Mouse (Mus musculus) liver, embryonic 11.5 days (tissue): Measurements from ENCODE around the gene Gm10300. TPM values are rescaled to one million over a fixed set of nuclear protein-coding genes. Genes with fewer than 3 reads are reported as not detected.

Experiments used
- ATAC-seq: fragments of 200-750 bp; cut with Nextera tagmentation; replicated peaks from 2 replicates; pipeline ENCODE4 v1.8.0; 2017; ENCODE audit warnings: moderate number of reproducible peaks, mild to moderate bottlenecking, moderate TSS enrichment, moderate library complexity; ENCODE audit not compliant: low FRiP score
- DNase-seq: peaks from one replicate; pipeline ENCODE4 v3.0.0-alpha.2; 2017; ENCODE audit warnings: low spot score
- H3K27ac ChIP-seq: fragments of 300-500 bp; sonication (generic); 2 replicates; pipeline ENCODE4 v1.5.1; 2014; ENCODE audit warnings: mild to moderate bottlenecking, low read depth, low read length, control low read depth
- H3K27me3 ChIP-seq: fragments of 300-500 bp; sonication (generic); replicated peaks from 2 replicates; pipeline ENCODE4 v1.6.1; 2014; ENCODE audit warnings: low read length, mixed read lengths; ENCODE audit not compliant: control insufficient read depth, insufficient read depth
- H3K36me3 ChIP-seq: fragments of 300-500 bp; sonication (generic); 2 replicates; pipeline ENCODE4 v1.6.1; 2014; ENCODE audit warnings: mild to moderate bottlenecking, low read length, moderate library complexity, mixed read lengths; ENCODE audit not compliant: control insufficient read depth, insufficient read depth
- H3K4me1 ChIP-seq: fragments of 300-500 bp; sonication (generic); replicated peaks from 2 replicates; pipeline ENCODE4 v1.6.1; 2014; ENCODE audit warnings: low read length, mixed read lengths; ENCODE audit not compliant: control insufficient read depth, insufficient read depth
- H3K4me2 ChIP-seq: fragments of 300-500 bp; sonication (generic); 2 replicates; pipeline ENCODE4 v1.6.1; 2014; ENCODE audit warnings: mild to moderate bottlenecking, control low read depth, moderate library complexity
- H3K4me3 ChIP-seq: fragments of 300-500 bp; sonication (generic); 2 replicates; pipeline ENCODE4 v1.5.1; 2014; ENCODE audit warnings: low read depth, low read length, control low read depth
- H3K9ac ChIP-seq: fragments of 300-500 bp; sonication (generic); 2 replicates; pipeline ENCODE4 v1.6.1; 2014; ENCODE audit warnings: low read depth, low read length, control low read depth
- H3K9me3 ChIP-seq: fragments of 300-500 bp; sonication (generic); 2 replicates; pipeline ENCODE4 v1.6.1; 2016; ENCODE audit warnings: low read length, inconsistent platforms, mixed read lengths; ENCODE audit not compliant: control insufficient read depth
- WGBS: fragments of 180-500 bp; shearing (Covaris S2); extraction: QIAGEN DNeasy Blood & Tissue Kit; methylation state at CpG from one replicate; pipeline ENCODE4 v1.1.7; 2014; 5-methylcytosine and 5-hydroxymethylcytosine counted together
- polyA plus RNA-seq: library from polyadenylated mRNA; unstranded; fragments of >200 nt; fragmentation: Nextera tagmentation; extraction: Ambion mirVana; gene quantifications from 2 replicates; pipeline ENCODE4 v1.2.1, GENCODE M21; 2014

The Gm10300 gene
- polyA plus RNA-seq, 1 experiment from 2014 or later, result 0.11 TPM

DNA sequence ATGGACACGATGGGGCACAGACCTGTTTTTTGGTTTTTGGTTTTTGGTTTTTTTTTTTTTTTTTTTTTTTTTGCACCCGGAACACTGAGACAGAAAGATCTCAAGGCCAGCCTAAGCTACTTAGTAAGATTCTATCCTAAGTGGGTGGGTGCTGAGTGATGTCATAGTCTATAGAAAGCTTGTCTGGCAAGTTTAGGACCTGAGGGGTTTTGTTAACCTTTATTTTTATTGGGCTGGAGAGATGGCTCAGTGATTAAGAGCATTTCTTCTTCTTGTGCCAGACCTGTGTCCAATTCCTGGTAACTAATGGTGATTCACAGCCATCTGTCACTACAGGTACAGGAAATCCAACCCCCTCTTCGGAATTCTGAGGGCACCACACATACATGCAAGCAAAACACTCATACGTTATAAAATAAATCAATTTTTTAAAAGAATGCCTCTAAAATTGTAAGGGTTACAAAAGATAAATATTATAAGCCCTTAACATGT lies 6.0 kb downstream of the Gm10300 start:
- 62% methylated on average over 4 of the region's 4 CpGs for WGBS
- H3K4me1 ChIP-seq, result peaks cover 26% of the 10 kb centered on the region
- H3K9me3 ChIP-seq, result no peaks in the 10 kb centered on the region
- no peaks in the 10 kb centered on the region for H3K27me3 ChIP-seq
- no peak overlapping the region for H3K9ac ChIP-seq
- DNase-seq (no peak), ATAC-seq (no peak)
- H3K27ac ChIP-seq, result no peak overlapping the region
- no peaks in the 10 kb centered on the region for H3K36me3 ChIP-seq
- H3K4me2 ChIP-seq, result no peak overlapping the region
- no peak overlapping the region for H3K4me3 ChIP-seq

DNA sequence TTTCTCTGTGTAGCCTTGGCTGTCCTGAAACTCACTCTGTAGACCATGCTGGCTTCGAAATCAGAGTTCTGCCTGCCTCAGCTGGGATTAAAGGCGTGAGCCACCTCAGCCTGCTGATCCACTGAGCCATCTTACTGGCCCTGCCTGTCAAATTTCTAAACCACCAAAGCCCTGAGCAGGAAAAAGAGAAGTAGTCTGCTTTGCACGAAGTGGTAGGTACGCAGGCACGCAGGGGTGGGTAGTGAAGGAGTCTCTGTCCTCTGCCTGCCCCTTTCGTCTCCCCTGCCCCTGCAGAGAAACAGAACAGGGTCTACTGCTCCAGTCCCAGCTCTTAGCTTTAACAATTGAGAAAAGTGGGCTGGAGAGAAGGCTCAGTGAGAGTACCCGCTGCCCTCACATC lies 10.6 kb downstream of the Gm10300 start:
- no peaks in the 10 kb centered on the region for H3K4me1 ChIP-seq
- WGBS, result 62% methylated on average over 7 of the region's 7 CpGs
- ATAC-seq, result no peak
- H3K9ac ChIP-seq, result no peak overlapping the region
- no peak overlapping the region for H3K27ac ChIP-seq
- H3K9me3 ChIP-seq, result no peaks in the 10 kb centered on the region
- no peak overlapping the region for H3K4me2 ChIP-seq
- no peak overlapping the region for H3K4me3 ChIP-seq
- H3K27me3 ChIP-seq, result no peaks in the 10 kb centered on the region
- no peak for DNase-seq
- no peaks in the 10 kb centered on the region for H3K36me3 ChIP-seq

DNA sequence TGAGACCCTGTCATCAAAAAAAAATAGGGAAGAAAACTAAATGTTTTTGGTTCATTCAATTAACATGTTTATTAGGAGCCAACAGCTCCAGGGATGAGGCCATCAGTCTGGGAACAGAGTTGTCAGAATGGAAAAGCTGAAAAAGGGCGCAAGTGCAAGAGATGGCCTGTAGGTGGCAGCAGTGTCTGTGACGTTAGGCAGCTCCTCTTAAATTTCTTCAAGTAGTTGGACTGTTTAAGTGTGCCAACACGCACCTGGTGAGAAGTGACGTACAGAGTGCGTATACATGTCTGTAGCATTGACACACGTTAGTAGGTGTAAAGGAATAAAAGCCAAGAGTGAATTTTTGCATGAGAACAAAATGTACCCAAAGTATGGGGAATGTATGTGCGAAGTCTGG lies 14.4 kb downstream of the Gm10300 start:
- Histone ChIP-seq H3K9ac (no peak overlapping the region), H3K4me3 (no peak overlapping the region), H3K4me2 (no peak overlapping the region), H3K36me3 (no peaks in the 10 kb centered on the region), H3K27me3 (no peaks in the 10 kb centered on the region), H3K4me1 (no peaks in the 10 kb centered on the region), H3K9me3 (no peaks in the 10 kb centered on the region), H3K27ac (no peak overlapping the region)
- DNase-seq, result no peak
- 21% methylated on average over 7 of the region's 7 CpGs for WGBS
- no peak for ATAC-seq

DNA sequence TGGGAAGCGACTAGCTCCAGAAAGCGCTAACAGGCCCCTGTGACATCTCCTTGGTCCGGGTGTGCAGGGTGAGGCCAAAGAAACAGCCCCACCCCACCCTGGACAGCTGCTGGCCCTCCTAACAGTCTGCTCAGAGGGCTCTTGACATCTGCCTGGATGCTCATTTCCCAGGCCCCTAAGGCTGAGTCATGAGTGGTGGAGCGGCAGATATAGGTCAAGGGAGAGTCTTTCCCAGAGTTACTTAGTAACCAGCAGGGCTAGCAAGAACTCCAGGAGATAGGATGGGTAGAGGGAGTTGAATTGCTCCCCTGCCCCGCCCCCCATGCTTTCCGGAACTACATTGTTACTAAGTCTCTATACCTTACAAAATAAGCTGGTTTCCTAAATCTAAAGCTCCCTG lies 18.6 kb downstream of the Gm10300 start:
- 69% methylated on average over 6 of the region's 6 CpGs for whole genome bisulfite sequencing
- H3K4me3 ChIP-seq, result no peak overlapping the region

DNA sequence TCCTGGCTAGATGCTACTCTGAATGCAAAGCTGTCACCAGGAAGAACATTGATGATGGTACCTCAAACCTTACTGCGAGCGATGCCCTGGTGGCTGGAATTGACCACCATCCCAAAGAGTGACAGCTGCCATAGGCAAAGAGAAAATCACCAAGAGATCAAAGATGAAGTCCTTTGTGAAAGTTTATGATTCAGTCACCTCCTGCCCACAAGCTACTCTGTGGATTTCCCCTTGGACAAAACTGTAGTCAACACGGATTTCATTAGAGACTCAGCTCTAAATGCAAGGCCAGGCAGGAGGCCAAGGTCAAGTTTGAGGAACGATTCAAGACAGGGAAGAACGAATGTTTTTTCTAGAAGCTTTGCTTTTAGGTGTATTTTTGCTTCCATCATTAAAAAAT lies 19.4 kb downstream of the Gm10300 start:
- Histone ChIP-seq H3K27ac (no peak overlapping the region), H3K4me2 (no peak overlapping the region), H3K4me1 (no peaks in the 10 kb centered on the region), H3K27me3 (no peaks in the 10 kb centered on the region), H3K9ac (no peak overlapping the region), H3K9me3 (no peaks in the 10 kb centered on the region), H3K36me3 (no peaks in the 10 kb centered on the region), H3K4me3 (no peak overlapping the region)
- ATAC-seq (no peak), DNase-seq (no peak)
- 86% methylated on average over 5 of the region's 5 CpGs for WGBS

More for the DNA sequence above, 18.6 kb downstream of the Gm10300 start:
- no peak for DNase-seq
- Histone ChIP-seq H3K9me3 (no peaks in the 10 kb centered on the region), H3K9ac (no peak overlapping the region), H3K27me3 (no peaks in the 10 kb centered on the region), H3K36me3 (no peaks in the 10 kb centered on the region), H3K4me2 (no peak overlapping the region), H3K4me1 (no peaks in the 10 kb centered on the region), H3K27ac (no peak overlapping the region)
- no peak for ATAC-seq

DNA sequence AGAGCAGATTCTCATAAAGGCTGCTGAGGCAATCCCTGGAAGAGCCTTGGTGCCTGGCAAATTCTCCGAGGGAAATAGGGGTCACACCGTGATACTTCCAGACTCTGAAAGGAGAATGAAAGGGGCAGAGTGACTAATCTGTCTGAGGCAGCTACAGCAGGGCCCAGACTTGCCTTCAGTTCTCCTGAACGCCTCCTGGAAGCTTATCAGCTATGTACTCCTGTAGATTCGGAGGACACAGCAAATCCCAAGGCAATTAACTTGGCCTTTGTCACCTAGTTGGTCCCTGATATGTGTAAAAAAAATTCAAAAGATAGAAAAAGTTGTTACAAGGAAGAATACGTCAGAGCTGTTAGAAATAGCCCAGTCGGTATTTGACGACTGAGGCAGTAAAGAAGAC lies 20.5 kb downstream of the Gm10300 start:
- Histone ChIP-seq H3K4me1 (no peaks in the 10 kb centered on the region), H3K27me3 (no peaks in the 10 kb centered on the region), H3K27ac (no peak overlapping the region), H3K4me3 (no peak overlapping the region), H3K9ac (no peak overlapping the region), H3K4me2 (no peak overlapping the region), H3K36me3 (no peaks in the 10 kb centered on the region), H3K9me3 (no peaks in the 10 kb centered on the region)
- no peak for ATAC-seq
- 61% methylated on average over 7 of the region's 7 CpGs for WGBS
- DNase-seq, result no peak

DNA sequence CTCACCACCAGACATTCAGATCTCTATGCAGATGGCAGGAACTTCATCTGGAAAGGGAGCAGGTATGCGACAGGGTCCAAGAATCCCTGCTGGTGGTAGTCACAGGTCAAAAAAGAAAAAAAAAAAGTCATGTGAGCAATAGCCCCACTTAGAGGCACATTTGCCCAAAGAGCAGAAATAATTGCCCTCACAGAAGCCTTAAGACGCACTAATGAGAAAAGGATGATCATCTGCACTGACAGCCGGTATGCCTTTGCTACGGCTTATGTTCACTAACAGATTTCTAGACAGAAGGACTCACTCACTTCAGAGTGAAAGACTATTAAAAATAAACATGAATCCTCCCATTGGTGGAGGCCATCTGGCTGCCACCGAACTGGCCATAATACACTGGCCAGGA lies 25.1 kb downstream of the Gm10300 start:
- ATAC-seq (no peak), DNase-seq (no peak)
- no peaks in the 10 kb centered on the region for H3K36me3 ChIP-seq
- H3K9me3 ChIP-seq, result no peaks in the 10 kb centered on the region
- H3K27me3 ChIP-seq, result no peaks in the 10 kb centered on the region
- H3K27ac ChIP-seq, result no peak overlapping the region
- H3K9ac ChIP-seq, result no peak overlapping the region
- H3K4me1 ChIP-seq, result no peaks in the 10 kb centered on the region
- H3K4me3 ChIP-seq, result no peak overlapping the region
- 81% methylated on average over 5 of the region's 5 CpGs for WGBS
- H3K4me2 ChIP-seq, result no peak overlapping the region

DNA sequence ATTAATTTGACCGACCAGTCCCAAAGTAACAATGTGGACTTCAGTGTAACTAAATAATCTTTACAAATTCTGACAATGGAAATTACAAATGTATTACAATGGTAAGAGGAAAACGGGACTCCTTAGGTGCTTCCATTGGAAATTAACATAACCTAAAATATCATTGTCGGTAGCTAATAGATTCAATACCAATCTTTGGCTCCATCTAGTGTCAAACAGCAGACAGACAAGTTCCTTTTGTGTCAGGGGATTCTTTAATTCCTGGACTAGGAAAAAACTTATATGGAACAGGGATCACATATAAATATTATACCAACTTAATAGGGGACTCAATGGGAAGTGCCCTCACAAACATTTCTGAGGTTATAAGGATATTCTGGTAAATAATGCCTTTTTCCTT lies 26.7 kb downstream of the Gm10300 start:
- DNase-seq, result no peak
- Histone ChIP-seq H3K36me3 (no peaks in the 10 kb centered on the region), H3K4me3 (no peak overlapping the region), H3K9me3 (no peaks in the 10 kb centered on the region), H3K27me3 (no peaks in the 10 kb centered on the region), H3K4me2 (no peak overlapping the region), H3K9ac (no peak overlapping the region), H3K27ac (no peak overlapping the region), H3K4me1 (no peaks in the 10 kb centered on the region)
- no peak for ATAC-seq
- WGBS, result 48% methylated on average over 3 of the region's 3 CpGs

DNA sequence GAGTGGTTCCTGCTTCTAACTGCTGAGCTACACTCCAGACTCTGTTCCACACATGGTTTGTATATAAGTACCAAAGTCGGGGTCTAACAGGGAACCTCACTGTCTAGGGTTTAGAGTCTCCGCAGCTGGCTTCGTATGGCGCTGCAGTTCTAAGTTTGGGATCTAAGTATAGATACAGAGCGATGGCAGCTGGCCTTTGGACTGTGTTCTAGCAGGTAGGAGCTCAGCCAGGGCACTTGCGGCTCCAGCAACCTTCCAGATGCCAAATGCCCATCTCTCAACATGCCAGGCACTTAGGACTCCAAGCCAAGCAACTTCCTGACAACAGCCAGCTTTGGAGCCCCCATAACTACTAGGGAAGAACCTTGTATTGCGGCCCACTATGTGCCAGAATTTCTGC lies 33.7 kb downstream of the Gm10300 start:
- Histone ChIP-seq H3K4me2 (no peak overlapping the region), H3K27ac (no peak overlapping the region), H3K4me3 (no peak overlapping the region), H3K9ac (no peak overlapping the region), H3K36me3 (no peaks in the 10 kb centered on the region), H3K4me1 (no peaks in the 10 kb centered on the region), H3K27me3 (peaks cover 5% of the 10 kb centered on the region), H3K9me3 (no peaks in the 10 kb centered on the region)
- 84% methylated on average over 7 of the region's 7 CpGs for WGBS
- DNase-seq (no peak), ATAC-seq (no peak)
